Mouse (Mus musculus) T-cell, adult 66 days (primary cell): ENCODE results near the gene Vmp1. TPM values are rescaled to one million over a fixed set of nuclear protein-coding genes. Genes with fewer than 3 reads are reported as not detected.

Experiments
- total RNA-seq, 2 experiments: library from RNA; stranded (reverse); gene quantifications; 3 replicates in 1 of 2; 4 replicates in 1 of 2; pipeline ENCODE4 v1.2.4; 2023

Vmp1 gene
- 10 to 100 TPM; 67.1 to 81.8 TPM for total RNA-seq

GRCm38 (mm10) chr11:86683395-86684125 is at the start of gene Vmp1, which contains the start of gene Ptrh2:
TSS of gene Vmp1 (minus strand) at chr11:86683836.
TSS of gene Ptrh2 (plus strand) at chr11:86683985.

GRCm38 (mm10) chr11:86544639-86545299 is 138.9 kb downstream of the Vmp1 start, which contains the start of the genes Rps6kb1 and Tubd1:
TSS of gene Rps6kb1 (minus strand) at chr11:86544805.
TSS of gene Tubd1 (plus strand) at chr11:86544991.

Other genes with a start within 250 kb of the Vmp1 start
- gene Rnft1, start 199.2 kb downstream of the Vmp1 start, total RNA-seq, result 10 to 100 TPM; 54.8 to 55.4 TPM
- gene Rps6kb1, start 139.0 kb downstream of the Vmp1 start, total RNA-seq, result 10 to 100 TPM; 56.5 to 58.9 TPM
- 1 to 10 TPM; 5.5 to 6.0 TPM for gene Tubd1, start 138.8 kb downstream of the Vmp1 start, total RNA-seq
- 1 to 10 TPM; 5.1 to 5.5 TPM for gene Ptrh2, start 149 bp upstream of the Vmp1 start, total RNA-seq
- 100 to 1,000 TPM; 134 to 151 TPM for gene Cltc, start 73.7 kb upstream of the Vmp1 start, total RNA-seq
- 10 to 100 TPM; 50.3 to 54.3 TPM for gene Dhx40, start 123.9 kb upstream of the Vmp1 start, total RNA-seq